Comparison of ENCODE assay signal across 8 mouse cellular contexts in genomic region chr6:56362128-56362545, GRCm38 (mm10).
DNase-seq lines count a peak whose midpoint lies in the region; ATAC-seq lines count a peak whose summit lies in the region.

No protein-coding gene starts in this region.

- no peaks in the 10 kb centered on the region for H3K9me3 ChIP-seq in forebrain, embryonic 11.5 days (ENCODE audit: control insufficient read depth, low read length)
- H3K9me3 ChIP-seq in hindbrain, embryonic 12.5 days (replicated peaks), result no peaks in the 10 kb centered on the region

- peak overlapping the region; percentile 71 for H3K4me2 ChIP-seq in forebrain, embryonic 11.5 days (ENCODE audit: low read depth, low read length, severe bottlenecking)
- H3K4me2 ChIP-seq in hindbrain, embryonic 12.5 days (replicated peaks), result peak overlapping the region; percentile 90

- peak; percentile 37 for DNase-seq in layer of hippocampus, adult 9-11 months
- DNase-seq in layer of hippocampus, postnatal 14 days (ENCODE audit: low spot score in 2 of 2), result no peak
- peak; percentile 72 for DNase-seq in cerebellum, adult 11 months
- DNase-seq in forebrain, embryonic 11.5 days (ENCODE audit: low spot score), result peak; percentile 79
- DNase-seq in adrenal gland, adult (ENCODE audit: inconsistent age in 2 of 2, low spot score in 1 of 2), result no peak
- no peak for DNase-seq in adrenal gland, adult 2 months

- no peaks in the 10 kb centered on the region for H3K36me3 ChIP-seq in forebrain, embryonic 11.5 days (ENCODE audit: control insufficient read depth, insufficient read depth, low read length)
- H3K36me3 ChIP-seq in hindbrain, embryonic 12.5 days, result no peaks in the 10 kb centered on the region

- peak overlapping the region; percentile 34 for H3K4me3 ChIP-seq in forebrain, embryonic 11.5 days (ENCODE audit: low read depth, low read length)
- peak overlapping the region; percentile 51 for H3K4me3 ChIP-seq in hindbrain, embryonic 12.5 days

- 0 out of 2 replicates have a peak, but pooled peaks cover 2% of the 10 kb centered on the region for H3K4me1 ChIP-seq in forebrain, embryonic 11.5 days (replicated peaks; ENCODE audit: control insufficient read depth, insufficient read depth, low read length)
- peaks cover 12% of the 10 kb centered on the region for H3K4me1 ChIP-seq in hindbrain, embryonic 12.5 days

- no peak overlapping the region for H3K27ac ChIP-seq in forebrain, embryonic 11.5 days (ENCODE audit: low read depth, low read length)
- H3K27ac ChIP-seq in hindbrain, embryonic 12.5 days, result peak overlapping the region; percentile 53

- peak overlapping the region; percentile 63 for H3K9ac ChIP-seq in forebrain, embryonic 11.5 days (ENCODE audit: low read length)
- H3K9ac ChIP-seq in hindbrain, embryonic 12.5 days, result peak overlapping the region; percentile 57

- no peaks in the 10 kb centered on the region; the same call in 1 of the 2 replicates for H3K27me3 ChIP-seq in forebrain, embryonic 11.5 days (ENCODE audit: control insufficient read depth, insufficient read depth, low read length)
- no peaks in the 10 kb centered on the region for H3K27me3 ChIP-seq in hindbrain, embryonic 12.5 days

- 0% methylated on average over 10 of the region's 10 CpGs for WGBS in forebrain, embryonic 11.5 days
- 1% methylated on average over 10 of the region's 10 CpGs for WGBS in hindbrain, embryonic 12.5 days

- ATAC-seq in forebrain, embryonic 11.5 days (replicated peaks; ENCODE audit: low FRiP score), result peak; percentile 93
- peak; percentile 96 for ATAC-seq in hindbrain, embryonic 12.5 days (ENCODE audit: low FRiP score)
- peak; percentile 71 for ATAC-seq in megakaryocyte-erythroid progenitor cell, adult 5-6 weeks (replicated peaks; ENCODE audit: low FRiP score, low TSS enrichment, poor library complexity, severe bottlenecking)

Comparison
In these comparisons a context has a peak if more than half of its experiments do, and no peak if none do; other contexts are left out.
1. DNase-seq: peak in layer of hippocampus, adult 9-11 months (single experiment), cerebellum, adult 11 months (single experiment) and forebrain, embryonic 11.5 days (single experiment); none in layer of hippocampus, postnatal 14 days (0 of 2), adrenal gland, adult (0 of 2) and adrenal gland, adult 2 months (single experiment).
2. Peak in every context shown above with its lines, with median percentiles within 50 percentile points of each other: ATAC-seq.